Mouse (Mus musculus) WW6 (cell line): ENCODE measurements at regions not wholly inside any gene's neighbourhood (a gene's known extent, or its start where the extent isn't known, plus 50 kb on each side); places are given as distances from the start of the nearest gene placed in this dataset.
"Not testable (repeated sequence)": the region's sequence is repeated elsewhere in the genome, so short reads cannot be mapped to it uniquely, and the experiment has no call there.

ENCODE experiments used
- DNase-seq: peaks from one replicate; pipeline ENCODE4 v3.0.0-alpha.2; 2013; ENCODE audit warnings: low read depth, low spot score

GRCm38 (mm10) chr14:71654785-71655627 lies 836.6 kb downstream of the Gm9195 start:
- DNase-seq, result no peak

DNA sequence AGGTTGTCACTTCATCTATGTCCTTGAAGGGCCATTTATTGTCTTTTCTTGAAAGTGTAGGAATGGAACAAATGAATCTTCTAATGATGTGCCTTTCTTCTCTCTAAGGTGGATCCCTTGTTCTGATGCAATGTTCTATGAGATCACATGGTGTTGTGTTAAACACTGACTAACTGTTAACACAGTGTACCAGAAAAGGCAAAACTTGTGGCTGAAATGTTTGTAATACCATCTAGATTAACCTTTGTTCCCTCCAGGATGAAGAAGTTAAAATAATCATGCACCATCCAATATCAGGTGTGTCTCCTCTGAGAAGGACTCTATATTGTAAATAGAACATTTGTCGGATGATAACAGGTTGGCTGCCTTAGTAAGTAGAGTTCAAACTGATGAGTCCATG lies 849.1 kb downstream of the Gm9195 start:
- no peak for DNase-seq

- DNase-seq, result no peak
These were observed 852.6 kb downstream of the Gm9195 start for GRCm38 (mm10) chr14:71639083-71639482.

- no peak for DNase-seq
These were observed 856.5 kb downstream of the Gm9195 start for GRCm38 (mm10) chr14:71635091-71635490.

DNA sequence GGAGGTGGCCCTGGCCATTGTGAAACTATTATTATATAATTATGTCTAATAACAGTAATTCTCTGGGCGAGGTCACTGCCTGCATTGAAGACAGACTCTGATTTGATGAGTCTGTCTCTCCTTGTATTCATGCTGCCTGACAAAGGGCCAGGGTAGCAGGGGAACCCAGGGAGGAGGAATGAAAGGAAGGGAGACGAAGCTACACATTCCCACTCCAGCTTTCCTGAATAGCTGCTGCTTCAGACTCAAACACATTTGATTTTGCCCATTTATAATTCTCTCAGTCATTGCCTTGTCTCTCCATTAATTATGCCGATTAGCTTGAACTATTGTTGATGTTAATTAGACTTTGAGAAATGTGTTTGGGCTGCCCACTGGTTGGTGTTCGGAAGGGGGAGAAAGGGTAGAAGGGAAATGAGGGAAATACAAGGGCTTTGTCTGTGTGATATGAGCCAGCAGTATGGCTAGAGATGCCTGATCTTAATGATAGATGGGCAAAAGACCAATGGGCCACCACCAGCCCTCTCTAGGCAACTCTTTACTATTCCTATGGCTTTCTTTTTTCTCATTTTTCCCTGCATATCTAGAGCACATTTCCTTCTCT lies 881.8 kb downstream of the Gm9195 start:
- DNase-seq, result no peak

GRCm38 (mm10) chr14:71603710-71604109 lies 887.9 kb downstream of the Gm9195 start:
- DNase-seq, result no peak

DNA sequence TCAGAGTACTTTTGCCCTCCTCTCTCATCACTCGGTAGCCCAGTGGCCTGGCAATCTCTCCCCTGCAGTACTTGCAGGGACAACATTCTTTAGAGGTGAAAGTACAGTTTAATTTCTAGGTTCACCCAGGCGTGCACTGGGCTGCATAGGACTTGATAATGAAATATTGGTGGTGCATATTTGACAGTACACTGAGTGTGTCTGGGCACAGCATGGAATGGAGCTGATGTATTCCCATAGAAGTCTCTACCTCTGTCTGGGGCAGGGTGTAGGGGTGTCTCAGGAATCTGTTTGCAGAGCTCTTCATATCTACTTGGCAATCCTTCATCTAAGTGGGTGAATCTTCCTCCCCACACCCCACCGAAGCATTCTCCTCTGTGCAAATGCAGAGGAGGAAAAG lies 893.8 kb downstream of the Gm9195 start:
- no peak for DNase-seq

DNA sequence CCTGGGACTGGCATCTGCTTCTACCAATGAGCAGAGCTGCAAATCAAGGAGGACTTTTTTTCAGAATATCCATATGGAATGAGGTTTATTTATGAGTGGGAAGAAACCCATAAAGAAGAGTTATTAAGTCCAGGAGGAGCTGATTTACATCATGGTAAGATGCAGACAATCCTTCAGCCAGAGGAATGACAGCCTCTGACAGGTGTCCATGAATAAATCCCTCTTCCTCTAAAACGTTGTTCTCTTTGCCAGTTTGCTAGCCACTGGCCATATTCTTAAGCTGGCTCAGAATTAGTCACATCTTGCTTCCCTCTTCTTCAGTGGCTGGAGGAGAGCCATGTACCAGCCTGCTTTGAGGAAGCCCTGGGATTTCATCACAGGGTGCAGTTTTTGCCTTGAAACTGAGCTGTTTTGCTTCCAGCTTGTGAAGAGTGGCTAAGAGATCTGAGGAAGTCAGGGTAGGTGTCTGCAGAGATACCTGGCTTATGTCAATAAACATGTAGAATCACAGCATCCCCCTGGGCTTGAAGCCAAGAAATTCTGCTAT lies 902.9 kb downstream of the Gm9195 start:
- no peak for DNase-seq

DNA sequence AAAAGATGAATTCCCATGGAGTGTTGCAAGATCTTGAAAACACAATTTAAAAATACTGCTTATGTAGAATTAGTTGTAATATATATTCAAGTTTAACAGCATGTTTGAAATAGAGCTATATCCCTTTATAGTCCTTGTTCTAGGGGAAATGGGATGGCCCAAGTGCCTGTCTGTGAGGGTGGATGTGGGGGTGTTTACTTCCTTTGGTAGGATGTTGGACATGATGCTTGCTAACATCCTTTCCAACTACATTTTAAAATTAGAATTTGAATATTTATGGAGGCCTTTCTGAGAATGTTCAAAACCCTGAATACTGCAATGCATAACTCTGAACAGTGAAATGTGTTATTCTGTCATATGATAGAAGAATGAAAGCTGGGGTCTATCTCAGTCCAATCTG lies 903.6 kb downstream of the Gm9195 start:
- DNase-seq, result no peak

- no peak for DNase-seq
These were observed 926.8 kb downstream of the Gm9195 start for GRCm38 (mm10) chr14:71564816-71565215.

GRCm38 (mm10) chr14:71561906-71562305 lies 929.7 kb downstream of the Gm9195 start:
- no peak for DNase-seq

DNA sequence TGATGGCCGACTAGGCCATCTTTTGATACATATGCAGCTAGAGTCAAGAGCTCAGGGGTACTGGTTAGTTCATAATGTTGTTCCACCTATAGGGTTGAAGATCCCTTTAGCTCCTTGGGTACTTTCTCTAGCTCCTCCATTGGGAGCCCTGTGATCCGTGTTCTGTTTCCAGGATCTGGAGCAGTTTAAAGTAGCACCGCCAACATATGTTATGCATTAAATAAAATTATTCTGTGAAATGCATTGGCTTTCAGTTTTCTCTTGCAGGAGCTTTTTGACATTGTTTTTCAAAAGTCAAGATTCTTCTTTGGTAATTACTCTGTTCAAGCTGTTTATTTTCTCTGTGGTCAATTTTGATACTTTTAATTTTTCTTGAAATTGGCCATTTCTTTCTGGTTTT lies 937.3 kb downstream of the Gm9195 start:
- not testable (repeated sequence) for DNase-seq

GRCm38 (mm10) chr14:71543580-71543979 lies 943.9 kb upstream of the Fam160b2 start:
- DNase-seq, result no peak

DNA sequence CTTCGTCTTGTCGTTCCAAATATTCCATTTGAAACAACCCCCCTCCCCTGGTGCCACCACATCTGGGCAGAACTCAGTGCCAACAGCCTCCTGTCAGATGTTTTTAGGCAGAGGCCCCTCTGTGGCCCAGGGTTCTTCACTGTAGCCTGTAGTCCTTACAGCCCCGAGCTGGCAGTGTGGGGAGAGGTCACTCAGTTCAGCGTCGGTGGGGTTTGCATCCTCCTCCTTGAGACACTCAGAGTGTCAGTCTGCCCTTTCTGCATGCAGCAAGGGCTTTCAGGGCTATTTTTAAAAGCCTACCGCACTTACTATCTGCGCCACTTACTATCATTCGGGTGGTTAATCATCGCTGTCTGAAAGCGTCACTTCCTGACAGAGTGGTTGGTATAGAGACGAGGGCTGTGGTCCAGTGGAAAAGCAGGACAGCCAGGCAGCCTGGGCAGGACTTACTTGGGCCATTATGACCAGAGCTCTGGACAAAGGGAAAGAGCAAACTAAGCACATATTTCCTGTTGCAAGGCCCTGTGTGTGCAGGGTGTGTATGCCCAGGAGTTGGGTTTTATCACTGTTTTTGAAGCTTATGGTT lies 932.5 kb upstream of the Fam160b2 start:
- no peak for DNase-seq

- no peak for DNase-seq
These were observed 931.7 kb upstream of the Fam160b2 start for GRCm38 (mm10) chr14:71531298-71531697.

- DNase-seq, result no peak
These were observed 930.8 kb upstream of the Fam160b2 start for GRCm38 (mm10) chr14:71530421-71530820.

- no peak for DNase-seq
These were observed 918.9 kb upstream of the Fam160b2 start for GRCm38 (mm10) chr14:71518541-71518940.

- no peak for DNase-seq
These were observed 901.2 kb upstream of the Fam160b2 start for GRCm38 (mm10) chr14:71500851-71501250.

GRCm38 (mm10) chr14:71491201-71491600 lies 891.6 kb upstream of the Fam160b2 start:
- DNase-seq, result no peak

- no peak for DNase-seq
These were observed 886.7 kb upstream of the Fam160b2 start for GRCm38 (mm10) chr14:71486176-71486970.

- DNase-seq, result no peak
These were observed 876.0 kb upstream of the Fam160b2 start for GRCm38 (mm10) chr14:71475656-71476055.

DNA sequence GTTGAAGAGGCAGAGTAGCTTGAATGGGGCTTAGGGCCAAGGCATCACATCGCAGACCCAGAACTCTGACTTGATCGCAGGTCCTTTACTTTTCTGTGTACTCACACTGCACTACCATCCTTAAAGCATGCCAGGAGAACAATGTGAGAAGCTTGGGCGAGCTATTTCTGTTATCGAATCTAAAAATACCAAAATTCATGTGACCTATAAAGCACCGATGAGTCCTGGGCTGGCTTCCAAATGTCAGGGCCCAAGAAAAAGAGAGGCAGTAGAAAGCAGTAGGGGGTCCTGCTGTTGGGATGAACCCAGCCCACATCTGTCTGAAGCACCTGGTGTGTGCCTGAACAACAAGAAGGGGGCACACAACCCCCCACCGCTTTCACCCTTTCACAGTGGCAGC lies 874.3 kb upstream of the Fam160b2 start:
- DNase-seq, result no peak
